Mouse (Mus musculus) CH12F3 (cell line): ENCODE data around the gene Mecom.

Source experiments
- in situ Hi-C: fragments of 300-500 bp; cut with MboI; formaldehyde crosslinking; loops from 2 replicates; pipeline ENCODE4 v1.14.3; 2020; ENCODE audit warnings: low sequenced_read_pairs

The Mecom gene

DNA sequence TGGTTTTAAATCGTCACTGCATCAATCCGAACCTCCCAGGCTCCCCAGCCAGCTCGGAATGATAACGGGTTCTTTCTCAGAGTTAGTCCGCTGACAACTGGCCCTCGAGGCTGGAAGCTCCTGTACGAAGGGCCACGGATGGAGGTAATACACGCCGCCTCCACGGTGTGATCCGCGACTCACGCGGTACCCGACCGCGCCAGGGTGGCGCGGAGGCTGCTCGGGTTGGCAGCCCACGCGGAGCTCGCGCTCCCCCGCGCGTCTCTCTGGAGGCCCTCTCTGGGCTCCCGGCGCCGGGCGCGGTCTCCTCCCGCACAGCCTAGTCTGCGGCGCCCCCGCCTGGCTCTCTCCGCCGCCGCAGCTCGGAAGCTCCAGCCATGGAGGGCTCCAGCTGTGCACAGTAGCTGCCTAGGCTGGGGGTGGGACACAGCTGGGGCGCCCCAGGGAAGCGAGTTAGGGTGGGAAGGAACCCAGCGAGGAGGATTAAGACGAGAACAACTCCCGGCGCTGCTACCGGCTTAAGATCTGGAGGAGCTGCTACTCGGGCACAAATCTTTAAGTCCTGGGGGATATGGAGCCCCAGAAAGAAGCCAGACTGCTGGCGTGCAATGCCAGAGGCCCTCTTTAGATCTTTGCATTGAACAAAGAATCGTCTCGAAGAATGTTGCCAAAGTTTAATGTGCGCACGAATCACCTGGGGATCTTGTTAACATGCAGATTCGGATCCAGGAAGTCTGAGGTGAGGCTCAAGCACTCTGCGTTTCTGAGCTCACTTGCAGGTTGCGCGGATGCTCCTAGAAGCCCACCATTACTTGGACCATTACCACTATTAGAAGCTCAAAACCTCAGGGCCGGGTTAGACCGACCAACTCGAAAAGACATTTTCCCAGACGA is 32.7 kb downstream of the Mecom start:
- in situ Hi-C loops = no loop called here

DNA sequence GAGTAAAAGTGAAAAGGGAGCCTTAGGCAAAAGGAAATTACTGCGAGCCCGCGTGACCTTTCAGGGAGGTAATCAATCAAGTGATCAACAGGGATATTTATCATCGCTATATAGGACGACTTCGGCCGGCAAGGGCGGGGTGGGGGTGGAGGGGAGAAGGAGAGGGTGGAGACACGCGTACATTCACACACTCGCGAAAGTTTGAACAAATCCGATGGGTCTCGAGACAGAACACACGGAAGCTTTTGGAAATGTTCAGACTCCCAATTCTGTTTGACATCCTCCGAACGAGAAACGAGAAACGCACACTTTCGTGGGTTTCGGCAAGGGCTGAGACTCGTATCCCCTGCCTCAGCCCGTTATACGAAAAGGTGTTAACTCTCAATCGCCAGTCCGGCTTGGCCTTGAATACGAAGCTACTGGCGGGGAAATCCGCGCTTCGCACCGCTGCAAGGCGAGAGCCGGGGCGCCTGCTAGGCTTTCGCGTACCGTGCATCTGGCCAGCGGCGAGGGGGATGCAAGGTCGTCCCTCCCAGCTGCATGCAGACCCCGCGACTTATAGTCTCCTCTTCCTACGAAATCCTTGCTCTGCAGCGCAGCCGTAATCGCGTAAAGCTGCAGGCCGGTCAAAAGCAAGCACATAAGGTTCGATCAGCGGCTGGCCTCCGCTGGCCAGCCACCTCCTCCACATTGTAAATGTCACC is 33.6 kb downstream of the Mecom start:
- in situ Hi-C loops = no loop called here

DNA sequence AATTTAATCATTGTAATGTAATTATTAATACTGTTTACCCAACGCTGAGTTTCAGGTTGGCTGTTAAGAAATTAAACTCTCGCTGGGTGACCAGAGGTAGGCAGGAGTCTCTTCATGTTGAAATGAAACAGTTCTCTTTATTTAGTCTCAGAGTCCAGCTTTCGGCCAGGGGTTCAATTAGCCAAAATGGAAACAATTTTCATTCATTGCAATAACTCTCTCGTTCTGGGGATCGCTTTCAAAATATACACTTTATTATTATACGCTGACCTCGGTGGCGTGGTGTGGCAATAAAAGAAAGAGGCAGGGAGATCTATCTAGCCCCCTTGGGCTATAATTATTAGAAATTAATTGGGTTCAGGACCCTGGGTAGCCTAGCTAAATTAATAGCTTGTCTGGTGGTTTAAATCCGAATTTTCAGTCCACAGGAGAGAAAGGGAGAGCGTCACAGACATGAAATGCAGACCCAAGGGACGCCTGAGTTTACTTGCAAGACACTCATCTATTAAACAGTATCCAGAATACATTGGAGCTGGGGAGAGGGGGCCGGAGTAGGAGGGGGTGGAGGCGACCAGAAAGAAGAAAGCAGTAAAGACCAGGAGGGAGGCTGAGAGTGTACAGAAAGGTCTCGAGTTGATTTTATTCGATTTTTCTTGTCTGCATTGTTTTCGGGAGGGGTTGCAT is 34.4 kb downstream of the Mecom start:
- in situ Hi-C loops = no loop called here

DNA sequence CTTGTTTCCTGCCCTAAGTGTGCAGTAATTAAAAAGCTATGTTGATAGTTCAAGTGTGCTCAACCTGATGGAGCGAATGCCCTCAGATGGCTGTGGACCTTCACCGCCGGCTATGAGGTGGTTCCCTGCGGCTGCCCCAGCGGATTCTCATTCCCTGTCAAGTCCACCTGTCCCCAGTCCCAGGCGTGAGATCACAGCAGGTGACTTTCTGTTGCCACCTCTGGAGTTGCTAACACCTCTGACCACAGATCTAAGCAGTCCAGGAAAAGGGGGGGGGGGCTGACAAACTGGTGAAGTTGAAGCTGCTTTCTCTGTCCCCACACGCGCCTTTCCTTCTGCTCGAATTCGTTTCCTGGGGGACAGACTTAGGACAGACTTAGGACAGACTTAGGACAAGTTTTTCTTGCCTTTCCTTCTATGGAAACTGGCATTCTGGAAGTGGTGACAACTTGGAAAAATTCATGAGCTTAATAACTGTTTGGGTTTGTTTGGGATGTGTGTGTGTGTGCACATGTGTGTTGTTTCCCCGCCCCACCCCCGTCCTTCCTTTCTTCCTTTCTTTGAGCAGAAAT is 35.3 kb downstream of the Mecom start:
- in situ Hi-C loops = no loop called here

DNA sequence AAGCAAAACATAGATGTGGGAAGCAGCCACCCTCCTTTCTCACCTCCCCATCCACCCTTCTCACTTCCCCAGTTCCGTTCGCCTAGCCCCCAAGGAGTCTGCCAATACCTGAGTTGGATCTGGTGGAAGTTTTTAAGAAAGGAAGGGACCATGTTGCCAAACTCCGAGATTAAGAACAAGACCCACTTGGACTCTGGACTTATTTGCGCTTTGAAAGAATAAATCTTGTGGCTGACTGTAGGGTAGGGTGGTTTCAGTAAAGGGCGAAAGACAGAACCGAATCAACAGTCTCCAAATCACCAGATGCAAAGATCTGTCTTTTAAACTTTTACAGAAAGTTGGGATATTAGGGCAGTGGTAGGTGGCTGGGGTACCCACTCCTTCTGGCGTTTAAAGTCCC is 36.0 kb downstream of the Mecom start:
- in situ Hi-C loops = no loop called here

DNA sequence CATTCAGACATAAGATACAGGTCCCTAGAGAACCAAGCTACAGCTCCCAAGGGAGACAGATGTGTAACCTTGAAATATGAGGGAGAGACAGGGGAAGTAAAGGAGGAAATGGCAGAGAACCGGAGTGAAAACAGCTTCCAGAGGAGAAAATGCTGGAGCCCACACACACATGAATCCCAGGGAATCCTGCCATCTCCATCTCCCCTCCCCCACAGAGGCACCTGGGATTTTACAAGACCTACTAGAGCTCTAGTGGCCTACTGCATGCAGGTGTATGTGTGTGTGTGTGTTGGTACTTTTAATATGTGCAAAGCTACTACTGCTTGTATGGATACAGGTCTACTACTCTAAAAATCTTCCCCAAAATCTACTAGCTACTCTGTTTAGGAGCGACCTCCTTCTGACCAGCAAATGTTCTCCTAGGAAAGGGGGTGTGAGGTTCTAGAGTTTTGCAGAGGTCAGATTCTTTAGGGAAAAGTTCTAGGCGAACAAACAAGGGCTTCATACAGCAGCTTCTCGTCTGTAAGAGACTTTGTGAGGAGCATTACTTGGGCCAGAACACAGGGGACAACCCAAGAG is 36.7 kb downstream of the Mecom start:
- in situ Hi-C loops = no loop called here

DNA sequence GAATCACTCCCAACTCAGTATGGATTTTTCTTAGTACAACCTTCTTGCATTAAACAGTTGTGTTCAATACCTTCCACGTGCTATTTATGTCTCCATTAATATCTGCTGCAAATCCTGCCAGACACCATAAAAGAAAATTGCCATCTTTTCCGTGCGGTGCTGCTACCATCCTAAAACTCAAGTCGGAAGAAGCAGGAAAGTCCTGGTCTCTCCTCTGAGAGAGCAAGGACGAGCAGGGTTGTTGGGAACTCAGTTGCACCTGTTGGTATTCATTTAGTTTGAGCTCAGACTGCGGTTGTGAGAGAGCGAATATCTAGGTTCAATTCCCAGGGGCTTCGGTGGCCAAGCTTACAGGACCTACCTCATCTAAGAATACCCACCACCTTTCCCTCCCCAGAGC is 37.2 kb downstream of the Mecom start:
- in situ Hi-C loops = no loop called here

DNA sequence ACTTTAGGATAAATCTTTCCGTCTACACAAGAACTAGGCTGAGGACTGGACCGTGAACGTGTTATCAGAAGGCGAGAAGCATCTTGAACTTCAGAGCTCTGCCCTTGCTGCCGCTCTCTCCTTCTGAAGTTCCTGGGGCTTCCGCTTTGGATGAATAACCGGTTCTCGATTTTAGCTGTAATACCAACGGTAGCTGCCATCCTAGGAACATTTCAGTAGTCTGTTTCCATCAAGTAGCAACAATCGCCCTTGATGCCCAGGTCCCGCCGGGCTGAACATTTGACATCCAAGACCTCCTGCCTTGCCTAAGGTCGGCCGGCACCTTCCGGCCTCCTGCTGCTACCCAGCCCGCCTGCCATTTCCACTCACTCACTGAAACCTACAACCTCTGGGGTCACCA is 37.7 kb downstream of the Mecom start:
- in situ Hi-C loops = no loop called here

DNA sequence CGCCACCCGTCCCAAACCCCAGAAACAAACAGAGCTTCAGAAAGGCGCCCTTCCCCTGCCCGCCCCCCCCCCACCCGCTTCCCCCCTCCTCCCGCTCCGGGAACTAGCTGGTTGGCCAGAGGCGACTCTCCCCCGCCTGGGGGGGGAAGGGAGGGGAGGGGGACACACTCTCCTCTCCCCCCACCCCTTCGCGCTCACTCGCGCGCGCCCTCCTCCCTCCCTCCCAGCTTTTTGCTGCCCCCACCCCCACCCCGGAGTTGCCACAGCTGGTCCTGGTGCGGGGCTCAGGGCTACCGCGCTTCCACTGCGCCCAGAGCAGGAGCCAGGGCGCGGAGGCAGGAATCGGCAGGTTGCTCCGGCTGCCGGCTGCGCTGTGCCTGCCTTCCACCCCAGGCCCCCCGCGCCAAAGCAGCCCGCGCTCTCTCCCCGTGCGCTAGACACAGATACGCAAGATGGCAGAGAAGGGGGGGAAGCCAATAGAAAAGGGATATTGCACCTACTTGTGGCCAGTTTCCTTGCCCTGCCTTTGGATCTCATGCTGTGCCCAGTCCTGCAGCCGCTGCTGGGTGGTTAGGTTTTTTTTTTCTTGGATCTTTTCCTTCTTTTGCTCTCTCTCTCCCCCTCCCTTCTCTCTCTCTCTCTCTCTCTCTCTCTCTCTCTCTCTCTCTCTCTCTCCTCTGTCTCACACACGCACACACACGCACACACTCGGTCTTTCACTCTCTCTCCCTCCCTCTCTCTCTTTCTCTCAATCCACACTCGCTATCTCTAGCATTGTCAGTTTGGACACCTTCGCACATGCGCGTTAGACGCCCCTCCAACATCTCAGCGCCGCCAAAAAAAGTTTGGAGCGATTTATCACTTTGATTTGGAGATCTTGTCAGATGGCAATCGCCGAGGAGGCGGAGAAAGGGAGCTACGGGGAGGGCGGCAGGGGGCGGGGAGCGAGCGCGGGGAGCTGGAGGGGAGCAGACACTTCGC is 38.6 kb downstream of the Mecom start:
- in situ Hi-C loops = no loop called here

DNA sequence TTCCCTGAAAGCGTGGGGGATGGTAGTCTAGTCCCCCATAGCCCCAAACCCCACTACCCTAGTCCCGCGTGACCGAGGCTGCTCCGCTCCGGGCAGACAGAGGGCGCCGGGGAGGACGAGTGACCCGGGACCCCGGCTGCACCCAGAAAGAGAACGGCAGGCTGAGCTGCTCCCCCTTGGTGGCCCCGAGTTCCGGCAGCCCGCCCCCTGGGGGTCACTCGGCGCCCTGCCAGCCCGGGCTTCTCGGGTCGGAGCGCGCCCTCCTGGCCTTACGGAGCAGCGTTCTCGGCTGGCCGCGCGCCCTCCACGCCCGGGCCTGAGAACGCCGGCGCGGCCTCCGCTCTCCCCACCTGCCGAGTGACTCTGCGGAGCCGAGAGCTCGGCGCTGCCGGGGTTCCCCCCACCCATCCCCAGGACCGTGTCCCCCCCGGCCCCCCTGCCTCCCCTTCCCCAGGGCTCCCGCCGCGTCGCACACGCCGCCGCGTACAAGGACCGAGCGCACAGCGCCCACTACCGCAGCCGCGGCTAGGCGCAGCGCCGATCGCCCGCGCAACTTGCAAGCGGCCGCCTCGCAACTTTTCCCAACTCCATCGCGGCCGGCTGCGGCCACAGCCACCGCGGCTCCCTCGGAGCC is 39.4 kb downstream of the Mecom start:
- in situ Hi-C loops = no loop called here

DNA sequence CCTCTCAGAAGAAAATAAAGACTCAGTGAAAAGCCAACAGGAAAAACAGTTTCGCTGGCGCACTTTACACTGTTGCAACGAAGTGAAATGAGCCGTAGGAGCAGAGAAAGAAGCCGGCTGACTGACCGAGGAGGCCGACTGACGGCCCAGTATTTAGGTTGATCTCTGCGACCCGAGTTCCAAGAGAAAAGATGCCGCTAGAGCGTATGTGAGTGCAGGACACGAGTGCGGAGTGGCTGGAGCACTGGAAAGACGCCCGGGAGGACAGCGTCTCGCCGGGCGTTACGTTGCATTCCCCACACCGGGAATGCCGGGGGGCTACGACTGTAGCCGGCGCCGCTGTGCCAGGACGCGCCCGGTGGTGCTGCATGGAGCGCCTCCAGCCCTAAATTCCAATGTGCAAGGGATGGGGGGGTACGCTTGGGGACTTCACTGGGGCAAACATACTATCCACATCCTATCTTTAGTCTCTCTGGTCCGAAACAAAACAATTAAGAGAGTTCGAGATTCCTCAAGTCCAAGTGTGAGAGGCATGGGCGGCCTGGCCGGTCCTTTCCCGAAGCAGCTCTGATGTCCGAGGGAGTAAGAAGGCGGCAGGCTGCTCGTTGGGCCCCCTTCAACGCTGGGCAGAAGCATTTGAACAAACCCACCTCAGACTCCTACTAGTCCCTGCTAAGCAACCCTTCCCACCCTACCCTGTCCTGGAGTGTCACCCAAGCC is 40.1 kb downstream of the Mecom start:
- in situ Hi-C loops = no loop called here

DNA sequence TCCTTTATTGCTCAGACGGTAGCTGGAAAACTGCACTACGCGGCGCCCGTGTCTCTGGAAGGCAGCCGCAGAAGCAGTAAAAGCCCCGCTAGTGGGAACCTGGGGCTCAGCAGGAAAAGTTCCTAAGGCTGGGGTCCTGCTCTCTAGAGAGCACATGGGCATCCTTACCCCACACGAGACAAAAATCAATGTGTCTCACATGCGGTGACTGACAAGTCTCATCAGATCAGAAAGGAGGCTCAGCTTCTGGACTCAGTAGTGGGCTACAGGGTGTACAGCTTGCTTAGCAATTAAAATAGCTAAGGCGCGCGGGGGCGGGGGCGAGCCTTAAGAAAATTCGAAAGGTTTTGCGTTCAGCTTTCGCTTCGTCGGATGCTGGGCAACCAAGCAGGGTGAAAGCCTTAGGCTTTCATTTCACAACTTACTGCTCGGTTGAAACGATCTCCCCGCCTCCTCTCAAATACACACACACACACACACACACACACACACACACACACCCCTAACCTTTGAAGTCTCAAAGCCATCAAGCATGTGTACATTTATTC is 40.7 kb downstream of the Mecom start:
- in situ Hi-C loops = no loop called here

DNA sequence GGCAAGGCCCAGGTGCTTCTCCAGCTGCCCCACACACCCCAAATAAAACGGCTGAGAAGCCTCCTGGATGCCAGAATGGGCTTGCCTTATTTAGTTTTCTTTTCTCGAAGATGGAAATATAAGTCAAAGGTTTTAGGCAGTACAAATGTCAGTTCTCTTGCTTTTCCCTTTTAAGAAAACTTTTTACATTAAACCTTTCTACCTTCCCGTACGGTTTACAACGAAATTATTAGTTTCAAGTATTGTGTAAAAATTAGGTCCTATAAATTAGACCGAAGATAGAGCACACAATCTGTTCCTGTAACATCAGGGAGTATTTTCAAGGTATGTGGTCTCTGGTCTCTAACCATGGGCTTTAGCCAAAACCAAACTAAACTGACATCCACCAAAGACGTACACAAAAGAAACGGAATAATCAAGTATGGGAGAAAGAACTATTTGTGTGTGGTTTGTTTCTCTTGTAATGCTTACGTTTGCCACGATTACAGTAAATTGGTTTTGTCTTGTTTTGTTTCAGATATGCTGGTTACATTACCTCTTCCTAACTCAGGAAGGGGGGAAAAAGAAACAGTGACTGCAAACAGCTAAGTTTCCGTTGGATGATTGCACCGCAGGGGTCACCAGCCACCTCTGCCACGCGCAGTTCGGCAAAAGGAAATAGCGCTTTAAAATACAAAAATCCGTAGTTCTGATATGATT is 41.3 kb downstream of the Mecom start:
- in situ Hi-C loops = no loop called here

DNA sequence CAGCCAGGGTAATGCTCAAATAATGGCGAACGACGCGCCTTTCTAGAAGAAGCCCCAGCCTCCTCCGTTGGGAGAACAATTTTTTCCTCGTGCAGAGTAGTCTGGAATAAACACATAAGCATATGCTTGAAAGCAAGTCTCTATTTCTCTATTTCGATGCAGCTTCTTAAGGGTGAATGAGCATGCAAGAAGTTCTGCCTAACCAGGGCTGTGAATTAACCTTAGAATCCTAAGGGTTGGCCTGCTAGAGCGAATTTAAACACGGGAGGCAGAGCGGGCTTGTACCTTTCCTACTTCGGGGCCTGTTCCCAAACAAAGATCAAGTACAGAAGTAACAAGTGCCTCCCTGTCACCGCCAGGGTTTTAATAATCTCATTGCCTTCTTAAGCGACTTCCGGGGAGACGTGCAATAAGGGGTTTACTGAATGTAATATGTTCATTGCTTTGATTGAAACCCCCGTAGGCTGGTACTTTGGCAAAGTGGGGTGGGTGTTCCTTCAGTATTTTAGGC is 42.0 kb downstream of the Mecom start:
- in situ Hi-C loops = no loop called here

DNA sequence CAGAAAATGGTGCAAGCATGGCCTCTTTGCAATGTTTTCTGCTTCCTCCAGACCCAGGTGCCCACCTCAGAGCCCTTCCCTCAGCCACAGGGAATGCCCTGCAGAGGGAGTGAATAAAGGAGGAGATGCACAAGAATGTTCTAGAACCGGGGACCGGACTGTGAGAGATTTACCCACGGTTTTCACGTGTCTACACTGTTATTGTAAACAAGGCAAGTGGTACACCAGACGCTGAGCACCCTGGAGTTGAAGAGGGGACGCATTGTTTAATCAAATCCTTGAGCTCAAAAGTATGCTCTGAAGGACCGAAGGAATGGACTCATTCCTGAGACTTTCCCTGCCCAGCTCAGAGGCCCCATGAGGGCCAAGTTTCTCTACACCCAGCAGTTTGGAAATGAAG is 43.2 kb downstream of the Mecom start:
- in situ Hi-C loops = no loop called here

DNA sequence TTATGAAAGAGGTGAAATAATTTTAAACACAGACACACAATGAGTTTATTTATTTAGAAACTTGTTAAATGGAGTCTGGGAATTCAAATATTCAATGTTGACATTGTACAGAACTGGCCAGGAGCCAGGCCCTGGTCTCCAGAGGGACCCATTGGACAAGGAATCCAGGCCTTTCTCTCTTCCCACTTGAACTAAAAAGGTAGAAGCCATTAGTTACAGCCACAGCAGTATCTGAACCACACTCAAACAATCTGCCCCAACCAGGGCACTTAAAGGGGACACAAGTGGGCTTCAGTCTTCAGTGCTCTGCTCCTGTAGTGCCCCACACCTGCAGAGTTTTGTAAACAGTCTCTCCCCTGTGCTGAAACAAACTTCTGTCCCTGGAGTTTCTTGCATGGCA is 44.0 kb downstream of the Mecom start:
- in situ Hi-C loops = no loop called here

DNA sequence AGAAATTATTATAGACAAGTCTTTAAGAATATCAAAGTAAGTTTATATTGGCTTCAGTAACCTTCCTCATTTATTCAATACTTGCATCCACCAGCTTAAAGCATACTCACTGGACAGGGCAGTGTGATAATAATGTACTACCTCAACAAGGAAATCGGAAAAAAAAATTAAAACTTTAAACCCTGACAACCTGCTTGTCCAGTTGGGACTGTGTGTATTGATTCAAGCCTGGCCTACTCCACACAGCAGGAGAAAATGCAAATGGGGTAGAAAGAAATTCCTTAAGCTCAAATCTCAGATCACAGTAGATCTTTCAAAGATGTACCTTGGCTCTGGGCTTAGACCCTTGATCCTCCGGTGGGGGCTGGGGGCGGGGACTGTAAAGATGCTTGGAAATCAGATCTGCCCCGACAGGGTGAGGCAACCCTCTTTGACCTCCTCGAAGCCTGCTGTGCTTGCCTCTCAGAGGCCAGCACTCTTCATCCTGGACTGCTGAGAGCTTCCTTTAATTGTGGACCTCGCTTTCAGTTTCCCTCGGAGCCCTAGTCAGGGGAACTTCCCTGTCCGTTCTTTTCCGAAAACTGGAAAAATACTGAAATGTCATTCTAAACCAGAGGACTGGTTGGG is 49.5 kb downstream of the Mecom start:
- in situ Hi-C loops = no loop called here
